In the genomic region with DNA sequence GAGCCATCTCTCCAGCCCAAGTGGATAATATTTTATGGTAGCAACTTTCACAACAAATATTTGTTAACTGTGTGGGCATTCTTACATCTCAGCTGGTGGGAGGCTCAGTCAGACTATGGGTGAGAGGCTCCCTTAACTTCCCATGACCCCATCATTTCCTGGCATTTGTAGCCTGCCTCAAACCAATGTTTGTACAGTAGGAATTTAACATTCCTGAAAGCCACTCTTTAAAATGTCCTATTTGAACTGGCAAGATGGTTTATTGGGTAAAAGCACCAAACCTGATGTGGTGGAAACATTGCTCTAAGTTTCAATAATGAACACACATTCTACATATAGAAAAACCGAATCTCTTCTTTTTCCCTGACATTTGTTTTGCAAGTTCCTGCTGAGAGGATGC, we compare ENCODE assay signal across 22 mouse cellular contexts. TPM values are rescaled to one million over a fixed set of nuclear protein-coding genes. Genes with fewer than 3 reads are reported as not detected.
DNase-seq lines count a peak whose midpoint lies in the region; ATAC-seq and TF ChIP-seq lines count a peak whose summit lies in the region.
"Had no signal": no experiment of that assay in that cellular context is flagged by ENCODE, and none has a peak within 500 bp of the region (broad histone marks: within the 10 kb centered on the region; RNA-seq: fewer than 3 reads in every experiment).

No protein-coding gene starts in this region.

- TF ChIP-seq CTCF in lung, embryonic 14.5 days (IDR thresholded peaks at IDR 0.05; ENCODE audit: low read depth): no peak

- no peak overlapping the region for H3K4me3 ChIP-seq in lung, embryonic 14.5 days (ENCODE audit: low read depth, low read length)
- no peak overlapping the region for H3K4me3 ChIP-seq in hindbrain, embryonic 13.5 days
- H3K4me3 ChIP-seq: embryonic facial prominence, embryonic 10.5 days; embryonic facial prominence, embryonic 12.5 days; erythroblast, embryonic 14.5 days; forebrain, embryonic 13.5 days; forebrain, embryonic 15.5 days had no signal

- no peaks in the 10 kb centered on the region for H3K4me1 ChIP-seq in lung, embryonic 14.5 days (ENCODE audit: insufficient read depth)
- no peaks in the 10 kb centered on the region for H3K4me1 ChIP-seq in hindbrain, embryonic 13.5 days (replicated peaks)
- H3K4me1 ChIP-seq: embryonic facial prominence, embryonic 10.5 days; embryonic facial prominence, embryonic 12.5 days; forebrain, embryonic 13.5 days; forebrain, embryonic 15.5 days had no signal

- peak; percentile 13 for DNase-seq in lung, embryonic 14.5 days
- DNase-seq in lung, postnatal 4 days: no peak
- DNase-seq in 3T3-L1 (ENCODE audit: low read depth, low spot score) (peak; percentile 13), adipocyte (ENCODE audit: low spot score) (peak; percentile 23)
- peak; percentile 47 for DNase-seq in fibroblast of lung, adult 2 months (ENCODE audit: low read depth)
- no peak for DNase-seq in layer of hippocampus, adult 9-11 months
- DNase-seq: adrenal gland, adult 8-10 months; adrenal gland, postnatal 14 days; adrenal gland, postnatal 36 days; cerebellum, adult 11-12 months; cerebellum, adult 2 months; cerebellum, adult 9-10 months; cerebellum, postnatal 10 days; cerebellum, postnatal 25 days; forebrain, postnatal 0 days had no signal

- no peak overlapping the region for H3K9ac ChIP-seq in lung, embryonic 14.5 days
- H3K9ac ChIP-seq in hindbrain, embryonic 13.5 days: no peak overlapping the region
- H3K9ac ChIP-seq: embryonic facial prominence, embryonic 12.5 days; forebrain, embryonic 13.5 days; forebrain, embryonic 15.5 days; forebrain, postnatal 0 days had no signal

- WGBS in lung, embryonic 14.5 days: 64% methylated on average over 1 of the region's 1 CpGs
- WGBS in hindbrain, embryonic 13.5 days: 77% methylated on average over 1 of the region's 1 CpGs

- no peak overlapping the region for H3K27ac ChIP-seq in lung, embryonic 14.5 days (ENCODE audit: low read depth)
- H3K27ac ChIP-seq in hindbrain, embryonic 13.5 days: no peak overlapping the region
- H3K27ac ChIP-seq: embryonic facial prominence, embryonic 10.5 days; embryonic facial prominence, embryonic 12.5 days; forebrain, embryonic 13.5 days; forebrain, embryonic 15.5 days had no signal

- ATAC-seq in lung, embryonic 14.5 days (ENCODE audit: insufficient read depth): no peak
- no peak for ATAC-seq in hindbrain, embryonic 13.5 days (ENCODE audit: low FRiP score)
- ATAC-seq: forebrain, embryonic 13.5 days; forebrain, embryonic 15.5 days; forebrain, postnatal 0 days; Patski had no signal

- no peaks in the 10 kb centered on the region for H3K9me3 ChIP-seq in lung, embryonic 14.5 days (ENCODE audit: low read depth, low read length)
- H3K9me3 ChIP-seq in hindbrain, embryonic 13.5 days: no peaks in the 10 kb centered on the region
- H3K9me3 ChIP-seq: embryonic facial prominence, embryonic 10.5 days; embryonic facial prominence, embryonic 12.5 days; forebrain, embryonic 13.5 days; forebrain, embryonic 15.5 days had no signal

- no peak overlapping the region for H3K4me2 ChIP-seq in lung, embryonic 14.5 days
- no peak overlapping the region for H3K4me2 ChIP-seq in hindbrain, embryonic 13.5 days
- H3K4me2 ChIP-seq: embryonic facial prominence, embryonic 12.5 days; forebrain, embryonic 13.5 days; forebrain, embryonic 15.5 days had no signal

- no peaks in the 10 kb centered on the region for H3K36me3 ChIP-seq in lung, embryonic 14.5 days (ENCODE audit: insufficient read depth)
- H3K36me3 ChIP-seq in hindbrain, embryonic 13.5 days: no peaks in the 10 kb centered on the region
- H3K36me3 ChIP-seq: embryonic facial prominence, embryonic 10.5 days; embryonic facial prominence, embryonic 12.5 days; forebrain, embryonic 15.5 days had no signal

- no peaks in the 10 kb centered on the region for H3K27me3 ChIP-seq in lung, embryonic 14.5 days (ENCODE audit: insufficient read depth, low read length)
- H3K27me3 ChIP-seq in hindbrain, embryonic 13.5 days: no peaks in the 10 kb centered on the region
- H3K27me3 ChIP-seq: embryonic facial prominence, embryonic 12.5 days; forebrain, embryonic 13.5 days; forebrain, embryonic 15.5 days; Patski had no signal

RNA-seq across cellular contexts. Expression of a gene that starts 50.0 kb away (rescaled TPM):
- polyA plus RNA-seq in lung, embryonic 14.5 days (2014; fragmentation: Nextera tagmentation; extraction: Ambion mirVana): 254 and 259 TPM in 2 replicates
- 424 and 446 TPM in 2 replicates for polyA plus RNA-seq in hindbrain, embryonic 13.5 days (2015; fragmentation: Nextera tagmentation; extraction: Ambion mirVana)

Comparison
In these comparisons a context has a peak if more than half of its experiments do, and no peak if none do; other contexts are left out.
1. DNase-seq: peak in lung, embryonic 14.5 days (single experiment), 3T3-L1 (single experiment), adipocyte (single experiment) and fibroblast of lung, adult 2 months (single experiment); none in lung, postnatal 4 days (0 of 2) and layer of hippocampus, adult 9-11 months (single experiment).